Mouse (Mus musculus): Measurements from ENCODE around the gene Colca2. TPM values are rescaled to one million over a fixed set of nuclear protein-coding genes. Genes with fewer than 3 reads are reported as not detected.

Colca2 gene
- total RNA-seq, 2 experiments from 2014 or later = 0.65 to 0.91 TPM

- DNase-seq = no peak
Measured at GRCm38 (mm10) chr9:51271073-51271472, 7.3 kb downstream of the Colca2 start.

DNA sequence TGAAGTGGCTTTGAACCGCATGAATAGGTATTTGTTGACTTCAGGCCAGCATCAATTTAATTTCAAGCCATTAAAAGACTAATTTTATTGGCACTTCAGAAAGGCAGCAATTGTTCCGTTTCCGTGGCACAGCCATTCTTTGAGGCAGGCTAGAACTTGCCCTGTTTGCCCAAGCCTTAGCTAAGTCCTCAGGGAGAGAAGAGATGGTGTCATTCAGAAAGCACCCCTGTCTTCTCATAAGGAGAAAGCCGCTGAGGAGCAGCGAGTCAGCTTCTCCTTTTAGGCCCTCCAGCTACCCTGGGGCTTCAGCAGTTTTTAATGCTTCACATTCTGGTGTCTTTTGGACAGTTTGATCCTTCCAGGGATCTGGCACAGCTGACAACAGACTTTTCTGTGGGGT is 9.5 kb downstream of the Colca2 start:
- no peak for DNase-seq

DNA sequence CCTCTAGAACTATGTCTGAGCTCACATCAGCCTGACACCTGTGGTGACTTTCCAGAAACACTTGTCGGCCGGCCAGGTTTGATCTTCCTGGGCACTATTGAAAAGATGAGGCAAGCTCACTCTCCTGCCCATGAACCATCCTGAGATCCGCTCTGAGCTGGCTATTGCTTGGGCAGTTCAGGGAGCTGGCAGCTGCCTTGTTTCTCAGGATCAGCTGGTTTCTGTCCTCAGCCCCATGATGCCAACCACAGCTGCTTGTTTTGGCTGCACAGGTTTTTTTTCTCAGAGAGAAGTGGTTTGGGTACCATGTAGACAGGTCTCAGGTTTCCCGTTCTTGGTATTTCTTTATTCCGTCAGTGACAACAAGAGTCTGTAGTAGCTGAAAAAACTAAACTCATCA is 19.9 kb downstream of the Colca2 start:
- no peak for DNase-seq

DNA sequence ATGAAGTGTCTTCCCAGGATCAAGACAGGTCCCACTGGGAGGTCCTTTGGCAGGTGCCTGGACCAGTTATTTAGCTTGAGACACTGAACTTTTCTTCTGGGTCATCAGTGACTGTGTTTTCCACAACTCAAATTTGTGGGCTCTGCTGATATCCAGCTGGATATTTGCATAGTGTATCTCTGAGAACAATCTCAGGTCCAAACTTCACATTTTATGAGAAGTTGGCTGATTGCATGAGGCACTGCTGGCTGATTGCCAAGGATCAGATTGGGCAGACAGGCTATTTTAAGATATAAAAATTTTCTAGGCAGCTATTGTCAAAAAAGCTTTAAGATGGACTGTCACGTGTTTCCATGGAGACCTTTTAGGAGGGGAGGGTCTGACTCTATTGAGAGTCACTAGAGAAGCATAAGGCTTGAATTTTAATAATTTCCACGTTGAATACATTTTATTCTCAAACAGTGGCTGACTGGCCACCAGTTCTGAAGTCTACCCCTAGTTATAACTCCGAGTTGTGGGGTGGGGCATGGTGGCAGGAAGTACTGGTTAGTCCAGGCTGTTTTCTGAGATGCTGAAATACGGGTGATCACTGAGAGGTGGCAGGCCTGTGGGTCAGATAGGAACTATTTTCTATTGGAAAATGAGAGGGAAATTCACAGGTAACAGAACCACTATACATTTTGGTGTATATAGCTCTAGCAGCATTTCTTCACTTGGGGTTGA is 21.4 kb downstream of the Colca2 start:
- DNase-seq = no peak

- peak; percentile 45 to 48 for DNase-seq
Measured at GRCm38 (mm10) chr9:51238741-51239385, 39.5 kb downstream of the Colca2 start.

DNA sequence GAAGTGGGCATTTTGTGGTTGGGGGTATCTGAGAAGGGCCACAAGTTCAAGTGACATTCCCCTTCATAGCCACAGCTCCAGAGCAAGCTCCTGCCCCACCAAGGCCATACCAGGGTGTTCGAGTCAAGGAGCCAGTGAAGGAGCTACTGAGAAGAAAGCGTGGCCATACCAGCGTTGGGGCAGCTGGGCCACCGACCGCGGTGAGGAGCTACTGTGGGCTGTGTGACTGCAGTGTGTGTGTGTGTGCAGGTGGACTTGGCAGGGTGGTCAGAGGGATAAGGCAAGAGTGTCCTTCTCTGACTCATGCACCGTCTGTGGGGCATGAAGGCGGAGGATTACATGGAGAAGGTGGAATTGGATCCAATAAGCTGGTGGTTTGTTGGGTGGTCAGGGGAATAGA is 46.2 kb downstream of the Colca2 start:
- DNase-seq = no peak

- no peak for DNase-seq
Measured at GRCm38 (mm10) chr9:51230701-51231389, 47.5 kb downstream of the Colca2 start.

DNA sequence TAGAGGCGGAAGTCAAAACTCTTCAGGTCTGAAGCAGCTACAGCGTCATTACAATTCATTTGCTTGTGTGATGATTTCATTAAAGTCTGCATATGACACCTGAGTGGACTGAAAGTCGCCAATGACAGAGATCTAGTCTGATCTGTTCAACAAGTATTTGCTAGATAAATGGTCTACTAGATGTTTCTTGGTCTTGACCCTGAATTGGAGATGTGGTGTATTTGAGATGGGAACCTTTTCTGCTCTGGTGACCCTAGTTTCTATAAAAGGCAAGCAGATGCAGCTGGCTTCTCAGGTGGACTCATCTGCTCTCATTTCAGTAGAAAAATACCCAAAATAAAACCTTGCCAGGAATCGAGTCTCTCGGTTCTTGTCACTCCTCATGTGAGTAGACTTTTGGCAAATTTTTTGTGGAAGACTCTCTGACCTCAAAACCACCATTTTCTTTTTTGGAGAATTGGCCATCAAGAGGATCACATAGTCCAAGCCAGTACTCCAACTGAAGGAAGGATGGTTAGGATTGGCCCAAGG is 52.7 kb downstream of the Colca2 start:
- no peak for DNase-seq

Other genes with a start within 250 kb of the Colca2 start
- not detected for gene Btg4, start 217.7 kb downstream of the Colca2 start, total RNA-seq (2021)
- 1 to 10 TPM; 3.8 to 5.9 TPM for gene Layn, start 201.5 kb downstream of the Colca2 start, total RNA-seq (2021)
- not detected for gene 4833427G06Rik, start 176.5 kb downstream of the Colca2 start, total RNA-seq (2021)
- gene Gm32742, start 113.1 kb downstream of the Colca2 start, total RNA-seq (2021) = not detected
- not detected for gene Pou2af1, start 64.9 kb downstream of the Colca2 start, total RNA-seq (2021)
- not detected for gene 1810046K07Rik, start 50.3 kb upstream of the Colca2 start, total RNA-seq (2021)